Mouse (Mus musculus): ENCODE measurements around the gene Fbln5. TPM values are rescaled to one million over a fixed set of nuclear protein-coding genes. Genes with fewer than 3 reads are reported as not detected.

Fbln5 gene
- polyA plus RNA-seq, 1 experiment: 1.6 TPM

- no peak for TF ChIP-seq EP300 (IDR thresholded peaks at IDR 0.05; ENCODE audit: insufficient read depth, low read depth, low read length)
- TF ChIP-seq POLR2A (IDR thresholded peaks at IDR 0.05; ENCODE audit: insufficient read depth, low read length): no peak
- no peak for TF ChIP-seq CTCF (IDR thresholded peaks at IDR 0.05; ENCODE audit: low read depth, low read length)
- H3K4me3 ChIP-seq (ENCODE audit: low read depth, low read length): no peak overlapping the region
These were observed 16.4 kb downstream of the Fbln5 start for GRCm38 (mm10) chr12:101802445-101802844.

GRCm38 (mm10) chr12:101801744-101802143 is 17.1 kb downstream of the Fbln5 start:
- Histone ChIP-seq H3K36me3 (ENCODE audit: control insufficient read depth, insufficient read depth, low read length, poor library complexity, severe bottlenecking) (no peaks in the 10 kb centered on the region), H3K27me3 (ENCODE audit: control insufficient read depth, insufficient read depth, low read length, poor library complexity, severe bottlenecking) (no peaks in the 10 kb centered on the region), H3K27ac (ENCODE audit: insufficient read depth, low read length) (no peak overlapping the region), H3K9me3 (replicated peaks; ENCODE audit: control insufficient read depth, insufficient read depth, low read length, poor library complexity, severe bottlenecking) (no peaks in the 10 kb centered on the region), H3K4me3 (ENCODE audit: low read depth, low read length) (no peak overlapping the region), H3K4me1 (ENCODE audit: control insufficient read depth, insufficient read depth, low read length) (no peaks in the 10 kb centered on the region), H3K9ac (ENCODE audit: low read depth, poor library complexity, severe bottlenecking) (no peak overlapping the region)
- TF ChIP-seq CTCF (IDR thresholded peaks at IDR 0.05; ENCODE audit: low read depth, low read length) (no peak), EP300 (IDR thresholded peaks at IDR 0.05; ENCODE audit: insufficient read depth, low read depth, low read length) (no peak), POLR2A (IDR thresholded peaks at IDR 0.05; ENCODE audit: insufficient read depth, low read length) (no peak)

More at GRCm38 (mm10) chr12:101802445-101802844, 16.4 kb downstream of the Fbln5 start:
- no peaks in the 10 kb centered on the region for H3K9me3 ChIP-seq (replicated peaks; ENCODE audit: control insufficient read depth, insufficient read depth, low read length, poor library complexity, severe bottlenecking)
- no peak overlapping the region for H3K9ac ChIP-seq (ENCODE audit: low read depth, poor library complexity, severe bottlenecking)
- no peaks in the 10 kb centered on the region for H3K27me3 ChIP-seq (ENCODE audit: control insufficient read depth, insufficient read depth, low read length, poor library complexity, severe bottlenecking)
- H3K27ac ChIP-seq (ENCODE audit: insufficient read depth, low read length): no peak overlapping the region
- no peaks in the 10 kb centered on the region for H3K36me3 ChIP-seq (ENCODE audit: control insufficient read depth, insufficient read depth, low read length, poor library complexity, severe bottlenecking)
- no peaks in the 10 kb centered on the region for H3K4me1 ChIP-seq (ENCODE audit: control insufficient read depth, insufficient read depth, low read length)

GRCm38 (mm10) chr12:101801051-101801450 is 17.8 kb downstream of the Fbln5 start:
- no peaks in the 10 kb centered on the region for H3K4me1 ChIP-seq (ENCODE audit: control insufficient read depth, insufficient read depth, low read length)
- H3K9me3 ChIP-seq (replicated peaks; ENCODE audit: control insufficient read depth, insufficient read depth, low read length, poor library complexity, severe bottlenecking): no peaks in the 10 kb centered on the region
- TF ChIP-seq EP300 (IDR thresholded peaks at IDR 0.05; ENCODE audit: insufficient read depth, low read depth, low read length) (no peak), CTCF (IDR thresholded peaks at IDR 0.05; ENCODE audit: low read depth, low read length) (no peak), POLR2A (IDR thresholded peaks at IDR 0.05; ENCODE audit: insufficient read depth, low read length) (no peak)
- H3K9ac ChIP-seq (ENCODE audit: low read depth, poor library complexity, severe bottlenecking): no peak overlapping the region
- H3K36me3 ChIP-seq (ENCODE audit: control insufficient read depth, insufficient read depth, low read length, poor library complexity, severe bottlenecking): no peaks in the 10 kb centered on the region
- no peaks in the 10 kb centered on the region for H3K27me3 ChIP-seq (ENCODE audit: control insufficient read depth, insufficient read depth, low read length, poor library complexity, severe bottlenecking)
- H3K27ac ChIP-seq (ENCODE audit: insufficient read depth, low read length): no peak overlapping the region
- no peak overlapping the region for H3K4me3 ChIP-seq (ENCODE audit: low read depth, low read length)

- no peaks in the 10 kb centered on the region for H3K36me3 ChIP-seq (ENCODE audit: control insufficient read depth, insufficient read depth, low read length, poor library complexity, severe bottlenecking)
- H3K27ac ChIP-seq (ENCODE audit: insufficient read depth, low read length): no peak overlapping the region
- H3K4me3 ChIP-seq (ENCODE audit: low read depth, low read length): no peak overlapping the region
- TF ChIP-seq CTCF (IDR thresholded peaks at IDR 0.05; ENCODE audit: low read depth, low read length) (no peak), POLR2A (IDR thresholded peaks at IDR 0.05; ENCODE audit: insufficient read depth, low read length) (no peak), EP300 (IDR thresholded peaks at IDR 0.05; ENCODE audit: insufficient read depth, low read depth, low read length) (no peak)
- no peaks in the 10 kb centered on the region for H3K9me3 ChIP-seq (replicated peaks; ENCODE audit: control insufficient read depth, insufficient read depth, low read length, poor library complexity, severe bottlenecking)
- no peaks in the 10 kb centered on the region for H3K27me3 ChIP-seq (ENCODE audit: control insufficient read depth, insufficient read depth, low read length, poor library complexity, severe bottlenecking)
- H3K4me1 ChIP-seq (ENCODE audit: control insufficient read depth, insufficient read depth, low read length): no peaks in the 10 kb centered on the region
- H3K9ac ChIP-seq (ENCODE audit: low read depth, poor library complexity, severe bottlenecking): no peak overlapping the region
These were observed 20.5 kb downstream of the Fbln5 start for GRCm38 (mm10) chr12:101798189-101798922.

- Histone ChIP-seq H3K9me3 (replicated peaks; ENCODE audit: control insufficient read depth, insufficient read depth, low read length, poor library complexity, severe bottlenecking) (no peaks in the 10 kb centered on the region), H3K27me3 (ENCODE audit: control insufficient read depth, insufficient read depth, low read length, poor library complexity, severe bottlenecking) (no peaks in the 10 kb centered on the region), H3K36me3 (ENCODE audit: control insufficient read depth, insufficient read depth, low read length, poor library complexity, severe bottlenecking) (no peaks in the 10 kb centered on the region), H3K9ac (ENCODE audit: low read depth, poor library complexity, severe bottlenecking) (no peak overlapping the region), H3K4me3 (ENCODE audit: low read depth, low read length) (no peak overlapping the region), H3K4me1 (ENCODE audit: control insufficient read depth, insufficient read depth, low read length) (no peaks in the 10 kb centered on the region), H3K27ac (ENCODE audit: insufficient read depth, low read length) (no peak overlapping the region)
- TF ChIP-seq CTCF (IDR thresholded peaks at IDR 0.05; ENCODE audit: low read depth, low read length) (no peak), EP300 (IDR thresholded peaks at IDR 0.05; ENCODE audit: insufficient read depth, low read depth, low read length) (no peak), POLR2A (IDR thresholded peaks at IDR 0.05; ENCODE audit: insufficient read depth, low read length) (no peak)
These were observed 24.4 kb downstream of the Fbln5 start for GRCm38 (mm10) chr12:101794458-101794857.

GRCm38 (mm10) chr12:101793221-101793621 is 25.6 kb downstream of the Fbln5 start:
- no peak overlapping the region for H3K27ac ChIP-seq (ENCODE audit: insufficient read depth, low read length)
- H3K4me1 ChIP-seq (ENCODE audit: control insufficient read depth, insufficient read depth, low read length): no peaks in the 10 kb centered on the region
- no peak overlapping the region for H3K4me3 ChIP-seq (ENCODE audit: low read depth, low read length)
- H3K36me3 ChIP-seq (ENCODE audit: control insufficient read depth, insufficient read depth, low read length, poor library complexity, severe bottlenecking): no peaks in the 10 kb centered on the region
- H3K27me3 ChIP-seq (ENCODE audit: control insufficient read depth, insufficient read depth, low read length, poor library complexity, severe bottlenecking): no peaks in the 10 kb centered on the region
- H3K9ac ChIP-seq (ENCODE audit: low read depth, poor library complexity, severe bottlenecking): no peak overlapping the region
- no peaks in the 10 kb centered on the region for H3K9me3 ChIP-seq (replicated peaks; ENCODE audit: control insufficient read depth, insufficient read depth, low read length, poor library complexity, severe bottlenecking)
- TF ChIP-seq POLR2A (IDR thresholded peaks at IDR 0.05; ENCODE audit: insufficient read depth, low read length) (no peak), CTCF (IDR thresholded peaks at IDR 0.05; ENCODE audit: low read depth, low read length) (no peak), EP300 (IDR thresholded peaks at IDR 0.05; ENCODE audit: insufficient read depth, low read depth, low read length) (no peak)
